Mouse (Mus musculus) liver, embryonic 11.5 days (tissue): ENCODE results near the gene Mcm9. TPM values are rescaled to one million over a fixed set of nuclear protein-coding genes. Genes with fewer than 3 reads are reported as not detected.

Experiments used
- ATAC-seq: fragments of 200-750 bp; cut with Nextera tagmentation; replicated peaks from 2 replicates; pipeline ENCODE4 v1.8.0; 2017; ENCODE audit warnings: moderate number of reproducible peaks, mild to moderate bottlenecking, moderate TSS enrichment, moderate library complexity; ENCODE audit not compliant: low FRiP score
- DNase-seq: peaks from one replicate; pipeline ENCODE4 v3.0.0-alpha.2; 2017; ENCODE audit warnings: low spot score
- H3K27ac ChIP-seq: fragments of 300-500 bp; sonication (generic); 2 replicates; pipeline ENCODE4 v1.5.1; 2014; ENCODE audit warnings: mild to moderate bottlenecking, low read depth, low read length, control low read depth
- H3K27me3 ChIP-seq: fragments of 300-500 bp; sonication (generic); replicated peaks from 2 replicates; pipeline ENCODE4 v1.6.1; 2014; ENCODE audit warnings: low read length, mixed read lengths; ENCODE audit not compliant: control insufficient read depth, insufficient read depth
- H3K36me3 ChIP-seq: fragments of 300-500 bp; sonication (generic); 2 replicates; pipeline ENCODE4 v1.6.1; 2014; ENCODE audit warnings: mild to moderate bottlenecking, low read length, moderate library complexity, mixed read lengths; ENCODE audit not compliant: control insufficient read depth, insufficient read depth
- H3K4me1 ChIP-seq: fragments of 300-500 bp; sonication (generic); replicated peaks from 2 replicates; pipeline ENCODE4 v1.6.1; 2014; ENCODE audit warnings: low read length, mixed read lengths; ENCODE audit not compliant: control insufficient read depth, insufficient read depth
- H3K4me2 ChIP-seq: fragments of 300-500 bp; sonication (generic); 2 replicates; pipeline ENCODE4 v1.6.1; 2014; ENCODE audit warnings: mild to moderate bottlenecking, control low read depth, moderate library complexity
- H3K4me3 ChIP-seq: fragments of 300-500 bp; sonication (generic); 2 replicates; pipeline ENCODE4 v1.5.1; 2014; ENCODE audit warnings: low read depth, low read length, control low read depth
- H3K9ac ChIP-seq: fragments of 300-500 bp; sonication (generic); 2 replicates; pipeline ENCODE4 v1.6.1; 2014; ENCODE audit warnings: low read depth, low read length, control low read depth
- H3K9me3 ChIP-seq: fragments of 300-500 bp; sonication (generic); 2 replicates; pipeline ENCODE4 v1.6.1; 2016; ENCODE audit warnings: low read length, inconsistent platforms, mixed read lengths; ENCODE audit not compliant: control insufficient read depth
- WGBS: fragments of 180-500 bp; shearing (Covaris S2); extraction: QIAGEN DNeasy Blood & Tissue Kit; methylation state at CpG from one replicate; pipeline ENCODE4 v1.1.7; 2014; 5-methylcytosine and 5-hydroxymethylcytosine counted together
- polyA plus RNA-seq: library from polyadenylated mRNA; unstranded; fragments of >200 nt; fragmentation: Nextera tagmentation; extraction: Ambion mirVana; gene quantifications from 2 replicates; pipeline ENCODE4 v1.2.1, GENCODE M21; 2014

Gene Mcm9
- polyA plus RNA-seq, 1 experiment from 2014 or later = 9.2 TPM

GRCm38 (mm10) chr10:53562001-53562400 is 68.2 kb downstream of the Mcm9 start:
- Histone ChIP-seq H3K27ac (no peak overlapping the region), H3K4me1 (no peaks in the 10 kb centered on the region), H3K4me2 (no peak overlapping the region), H3K27me3 (no peaks in the 10 kb centered on the region), H3K36me3 (no peaks in the 10 kb centered on the region), H3K9ac (no peak overlapping the region), H3K9me3 (no peaks in the 10 kb centered on the region), H3K4me3 (no peak overlapping the region)
- 86% methylated on average over 5 of the region's 5 CpGs for WGBS
- DNase-seq (no peak), ATAC-seq (no peak)

GRCm38 (mm10) chr10:53537596-53537995 is 92.6 kb downstream of the Mcm9 start:
- ATAC-seq (no peak), DNase-seq (no peak)
- Histone ChIP-seq H3K4me2 (no peak overlapping the region), H3K4me3 (no peak overlapping the region), H3K36me3 (peaks cover 5% of the 10 kb centered on the region; the same call in 1 of the 2 replicates), H3K9me3 (no peaks in the 10 kb centered on the region), H3K27ac (no peak overlapping the region), H3K27me3 (no peaks in the 10 kb centered on the region), H3K4me1 (no peaks in the 10 kb centered on the region), H3K9ac (no peak overlapping the region)
- 85% methylated on average over 7 of the region's 7 CpGs for WGBS

- 64% methylated on average over 5 of the region's 5 CpGs for WGBS
- ATAC-seq (no peak), DNase-seq (no peak)
- H3K4me2 ChIP-seq = no peak overlapping the region
- H3K9ac ChIP-seq = no peak overlapping the region
- no peak overlapping the region for H3K4me3 ChIP-seq
- no peaks in the 10 kb centered on the region for H3K36me3 ChIP-seq
- H3K27me3 ChIP-seq = no peaks in the 10 kb centered on the region
- H3K9me3 ChIP-seq = no peaks in the 10 kb centered on the region
- no peaks in the 10 kb centered on the region for H3K4me1 ChIP-seq
- H3K27ac ChIP-seq = no peak overlapping the region
Observed at GRCm38 (mm10) chr10:53532297-53532696, 97.9 kb downstream of the Mcm9 start.

- no peak for DNase-seq
- Histone ChIP-seq H3K4me2 (no peak overlapping the region), H3K27ac (no peak overlapping the region), H3K4me1 (no peaks in the 10 kb centered on the region), H3K9me3 (no peaks in the 10 kb centered on the region), H3K27me3 (no peaks in the 10 kb centered on the region), H3K9ac (no peak overlapping the region), H3K4me3 (no peak overlapping the region), H3K36me3 (no peaks in the 10 kb centered on the region)
- WGBS = 35% methylated on average over 6 of the region's 6 CpGs
- ATAC-seq = 0 out of 2 replicates have a peak, but pooled peaks have one; percentile 34
Observed at GRCm38 (mm10) chr10:53527838-53528773, 102.1 kb downstream of the Mcm9 start.

GRCm38 (mm10) chr10:53527344-53527743 is 102.9 kb downstream of the Mcm9 start:
- Histone ChIP-seq H3K27me3 (no peaks in the 10 kb centered on the region), H3K9ac (no peak overlapping the region), H3K4me1 (no peaks in the 10 kb centered on the region), H3K27ac (no peak overlapping the region), H3K4me3 (no peak overlapping the region), H3K9me3 (no peaks in the 10 kb centered on the region), H3K36me3 (no peaks in the 10 kb centered on the region), H3K4me2 (no peak overlapping the region)
- DNase-seq (no peak), ATAC-seq (no peak)
- 80% methylated on average over 3 of the region's 3 CpGs for WGBS

- Histone ChIP-seq H3K9me3 (no peaks in the 10 kb centered on the region), H3K4me2 (no peak overlapping the region), H3K4me3 (no peak overlapping the region), H3K36me3 (no peaks in the 10 kb centered on the region), H3K27me3 (no peaks in the 10 kb centered on the region), H3K4me1 (no peaks in the 10 kb centered on the region), H3K9ac (no peak overlapping the region), H3K27ac (no peak overlapping the region)
- 83% methylated on average over 2 of the region's 2 CpGs for WGBS
- DNase-seq = no peak
- no peak for ATAC-seq
Observed at GRCm38 (mm10) chr10:53526350-53526749, 103.9 kb downstream of the Mcm9 start.

GRCm38 (mm10) chr10:53525265-53525976 is 104.8 kb downstream of the Mcm9 start:
- no peak for ATAC-seq
- Histone ChIP-seq H3K4me1 (no peaks in the 10 kb centered on the region), H3K36me3 (no peaks in the 10 kb centered on the region), H3K9ac (no peak overlapping the region), H3K27me3 (no peaks in the 10 kb centered on the region), H3K27ac (no peak overlapping the region), H3K9me3 (no peaks in the 10 kb centered on the region), H3K4me2 (no peak overlapping the region), H3K4me3 (no peak overlapping the region)
- DNase-seq = no peak
- 64% methylated on average over 3 of the region's 3 CpGs for WGBS

GRCm38 (mm10) chr10:53519068-53519954 is 110.9 kb downstream of the Mcm9 start:
- no peak overlapping the region for H3K4me3 ChIP-seq
- no peak overlapping the region for H3K4me2 ChIP-seq
- H3K9ac ChIP-seq = no peak overlapping the region
- ATAC-seq (no peak), DNase-seq (no peak)
- H3K9me3 ChIP-seq = no peaks in the 10 kb centered on the region
- 0 out of 2 replicates have a peak overlapping the region, but pooled peaks have one; percentile 50 for H3K27ac ChIP-seq
- no peaks in the 10 kb centered on the region for H3K36me3 ChIP-seq
- H3K4me1 ChIP-seq = no peaks in the 10 kb centered on the region
- 70% methylated on average over 14 of the region's 14 CpGs for WGBS
- no peaks in the 10 kb centered on the region for H3K27me3 ChIP-seq
